Mouse (Mus musculus) C2C12 (cell line): ENCODE results near the gene Gm43517. TPM values are rescaled to one million over a fixed set of nuclear protein-coding genes. Genes with fewer than 3 reads are reported as not detected.

Experiments
- H3K27me3 ChIP-seq: one replicate; pipeline ENCODE4 v1.6.1; 2011; ENCODE audit not compliant: control insufficient read depth, insufficient read depth, insufficient read length
- H3K36me3 ChIP-seq: one replicate; pipeline ENCODE4 v1.6.1; 2011; ENCODE audit not compliant: control insufficient read depth, insufficient read depth
- H3K4me3 ChIP-seq: one replicate; pipeline ENCODE4 v1.5.1; 2011; ENCODE audit warnings: mild to moderate bottlenecking, control low read depth; ENCODE audit not compliant: poor library complexity, insufficient read depth, severe bottlenecking
- H3K79me2 ChIP-seq: one replicate; pipeline ENCODE4 v1.6.1; 2011; ENCODE audit not compliant: control insufficient read depth, insufficient read depth
- H3K79me3 ChIP-seq: one replicate; pipeline ENCODE4 v1.6.1; 2011; ENCODE audit warnings: low read depth, control low read depth
- H3ac ChIP-seq: one replicate; pipeline ENCODE3; 2011; ENCODE audit warnings: low read depth; ENCODE audit not compliant: control insufficient read depth, insufficient read length
- CEBPB ChIP-seq: IDR thresholded peaks from one replicate; pipeline ENCODE4 v1.6.1; 2011; ENCODE audit warnings: low read depth, mild to moderate bottlenecking, control low read depth, moderate library complexity
- CTCF ChIP-seq: IDR thresholded peaks from one replicate; pipeline ENCODE4 v1.5.1; 2011; ENCODE audit not compliant: control insufficient read depth, insufficient read depth, insufficient read length
- FOSL1 ChIP-seq: IDR thresholded peaks from one replicate; pipeline ENCODE4 v1.8.0; 2011; ENCODE audit warnings: mild to moderate bottlenecking, low read length; ENCODE audit not compliant: poor library complexity, insufficient read depth, severe bottlenecking
- MAX ChIP-seq: IDR thresholded peaks from one replicate; pipeline ENCODE4 v1.6.1; 2011; ENCODE audit warnings: mild to moderate bottlenecking, control low read depth
- MYOD1 ChIP-seq: IDR thresholded peaks from one replicate; pipeline ENCODE4 v1.6.1; 2011; ENCODE audit warnings: low read depth; ENCODE audit not compliant: control insufficient read depth, insufficient read length
- MYOG ChIP-seq: IDR thresholded peaks from one replicate; pipeline ENCODE4 v1.6.1; 2011; ENCODE audit not compliant: control insufficient read depth, insufficient read length; ENCODE audit errors: extremely low read depth
- USF1 ChIP-seq: IDR thresholded peaks from one replicate; pipeline ENCODE4 v1.6.1; 2011; ENCODE audit warnings: low read depth, mild to moderate bottlenecking, control low read depth, moderate library complexity
- polyA plus RNA-seq: library from polyadenylated mRNA; unstranded; fragments of >200 nt; fragmentation: generic; extraction: Trizol; gene quantifications from one replicate; pipeline ENCODE4 v1.2.1, GENCODE M21; 2012; ENCODE audit warnings: missing spikeins

Gene Gm43517
- polyA plus RNA-seq, 1 experiment, result not detected

- Histone ChIP-seq H3K79me2 (no peaks in the 10 kb centered on the region), H3K27me3 (peaks cover 10% of the 10 kb centered on the region), H3K4me3 (no peak overlapping the region), H3K36me3 (no peaks in the 10 kb centered on the region), H3K79me3 (no peaks in the 10 kb centered on the region), H3ac (no peak overlapping the region)
- no peak for TF ChIP-seq MAX
- no peak for TF ChIP-seq CTCF
- TF ChIP-seq MYOG, result no peak
- TF ChIP-seq CEBPB, result no peak
- TF ChIP-seq USF1, result no peak
- TF ChIP-seq FOSL1, result no peak
- no peak for TF ChIP-seq MYOD1
Observed at GRCm38 (mm10) chr12:49379446-49379845, 5.5 kb upstream of the Gm43517 start.

GRCm38 (mm10) chr12:49380442-49380841 is 4.5 kb upstream of the Gm43517 start:
- H3K79me2 ChIP-seq, result no peaks in the 10 kb centered on the region
- no peak overlapping the region for H3ac ChIP-seq
- no peak overlapping the region for H3K4me3 ChIP-seq
- no peaks in the 10 kb centered on the region for H3K79me3 ChIP-seq
- H3K27me3 ChIP-seq, result peaks cover 7% of the 10 kb centered on the region
- H3K36me3 ChIP-seq, result no peaks in the 10 kb centered on the region
- TF ChIP-seq USF1 (no peak), MYOD1 (no peak), MYOG (no peak), FOSL1 (no peak), CEBPB (no peak), MAX (no peak), CTCF (no peak)

- H3K27me3 ChIP-seq, result peaks cover 5% of the 10 kb centered on the region
- H3K79me2 ChIP-seq, result no peaks in the 10 kb centered on the region
- TF ChIP-seq MYOD1 (no peak), CEBPB (no peak), MAX (no peak)
- H3ac ChIP-seq, result no peak overlapping the region
- no peak overlapping the region for H3K4me3 ChIP-seq
- H3K79me3 ChIP-seq, result no peaks in the 10 kb centered on the region
- H3K36me3 ChIP-seq, result no peaks in the 10 kb centered on the region
Observed at GRCm38 (mm10) chr12:49381031-49381525, 3.9 kb upstream of the Gm43517 start.

- H3K27me3 ChIP-seq, result peaks cover 5% of the 10 kb centered on the region
- TF ChIP-seq MAX, result no peak
- no peak for TF ChIP-seq FOSL1
- no peak for TF ChIP-seq MYOG
- no peak for TF ChIP-seq CTCF
- no peak for TF ChIP-seq USF1
- no peak for TF ChIP-seq MYOD1
- TF ChIP-seq CEBPB, result no peak
- no peaks in the 10 kb centered on the region for H3K79me3 ChIP-seq
- no peaks in the 10 kb centered on the region for H3K36me3 ChIP-seq
- H3K79me2 ChIP-seq, result no peaks in the 10 kb centered on the region
- no peak overlapping the region for H3K4me3 ChIP-seq
- H3ac ChIP-seq, result no peak overlapping the region
Observed at GRCm38 (mm10) chr12:49381721-49382365, 3.1 kb upstream of the Gm43517 start.

GRCm38 (mm10) chr12:49382565-49383520 is 2.1 kb upstream of the Gm43517 start, which contains the start of gene Foxg1:
Gene Foxg1, plus strand, starts transcription at chr12:49382660.
- TF ChIP-seq MYOD1 (no peak), MAX (no peak), FOSL1 (no peak), MYOG (no peak), USF1 (no peak), CTCF (no peak), CEBPB (no peak)
- Histone ChIP-seq H3K4me3 (no peak within 1 kb of the TSS), H3K27me3 (no peaks in the 10 kb centered on the region), H3K36me3 (no peaks in the 10 kb centered on the region), H3K79me3 (no peaks in the 10 kb centered on the region), H3K79me2 (no peaks in the 10 kb centered on the region), H3ac (no peak within 1 kb of the TSS)
